Mouse (Mus musculus) hindbrain, embryonic 12.5 days (tissue): Measurements from ENCODE around the gene Cenpm. TPM values are rescaled to one million over a fixed set of nuclear protein-coding genes. Genes with fewer than 3 reads are reported as not detected.
"Not testable (repeated sequence)": the region's sequence is repeated elsewhere in the genome, so short reads cannot be mapped to it uniquely, and the experiment has no call there.

Experiments used
- ATAC-seq: fragments of 200-750 bp; cut with Nextera tagmentation; 2 replicates; pipeline ENCODE4 v1.8.0; 2017; ENCODE audit warnings: moderate TSS enrichment; ENCODE audit not compliant: low FRiP score
- H3K27ac ChIP-seq: fragments of 300-500 bp; sonication (generic); 2 replicates; pipeline ENCODE4 v1.5.1; 2016; ENCODE audit warnings: mild to moderate bottlenecking
- H3K27me3 ChIP-seq: fragments of 300-500 bp; sonication (generic); 2 replicates; pipeline ENCODE4 v1.6.1; 2016; ENCODE audit warnings: mild to moderate bottlenecking
- H3K36me3 ChIP-seq: fragments of 300-500 bp; sonication (generic); 2 replicates; pipeline ENCODE4 v1.6.1; 2016; ENCODE audit warnings: mild to moderate bottlenecking
- H3K4me1 ChIP-seq: fragments of 300-500 bp; sonication (generic); 2 replicates; pipeline ENCODE4 v1.6.1; 2016
- H3K4me2 ChIP-seq: fragments of 300-500 bp; sonication (generic); replicated peaks from 2 replicates; pipeline ENCODE4 v1.6.1; 2016; ENCODE audit warnings: mild to moderate bottlenecking
- H3K4me3 ChIP-seq: fragments of 300-500 bp; sonication (generic); 2 replicates; pipeline ENCODE4 v1.5.1; 2016; ENCODE audit warnings: mild to moderate bottlenecking
- H3K9ac ChIP-seq: fragments of 300-500 bp; sonication (generic); 2 replicates; pipeline ENCODE4 v1.6.1; 2016; ENCODE audit warnings: mild to moderate bottlenecking, moderate library complexity
- H3K9me3 ChIP-seq: fragments of 300-500 bp; sonication (generic); replicated peaks from 2 replicates; pipeline ENCODE4 v1.6.1; 2016; ENCODE audit warnings: mild to moderate bottlenecking
- WGBS: fragments of 180-500 bp; shearing (Covaris S2); methylation state at CpG from one replicate; pipeline ENCODE4 v1.1.7; 2016; 5-methylcytosine and 5-hydroxymethylcytosine counted together
- polyA plus RNA-seq: library from polyadenylated mRNA; unstranded; fragments of >200 nt; fragmentation: Nextera tagmentation; extraction: Ambion mirVana; gene quantifications from 2 replicates; pipeline ENCODE4 v1.2.1, GENCODE M21; 2016

The Cenpm gene
- polyA plus RNA-seq, 1 experiment from 2014 or later, result 51.1 TPM

- H3K4me1 ChIP-seq, result peaks cover 43% of the 10 kb centered on the region
- H3K27me3 ChIP-seq, result peaks cover 23% of the 10 kb centered on the region
- no peaks in the 10 kb centered on the region for H3K9me3 ChIP-seq
- no peak overlapping the region for H3K9ac ChIP-seq
- no peak for ATAC-seq
- no peaks in the 10 kb centered on the region for H3K36me3 ChIP-seq
- WGBS, result 86% methylated on average over 9 of the region's 9 CpGs
- H3K4me2 ChIP-seq, result no peak overlapping the region
- no peak overlapping the region for H3K4me3 ChIP-seq
- peak overlapping the region; percentile 83 for H3K27ac ChIP-seq
Observed at GRCm38 (mm10) chr15:82268783-82269182, 24.2 kb upstream of the Cenpm start.

DNA sequence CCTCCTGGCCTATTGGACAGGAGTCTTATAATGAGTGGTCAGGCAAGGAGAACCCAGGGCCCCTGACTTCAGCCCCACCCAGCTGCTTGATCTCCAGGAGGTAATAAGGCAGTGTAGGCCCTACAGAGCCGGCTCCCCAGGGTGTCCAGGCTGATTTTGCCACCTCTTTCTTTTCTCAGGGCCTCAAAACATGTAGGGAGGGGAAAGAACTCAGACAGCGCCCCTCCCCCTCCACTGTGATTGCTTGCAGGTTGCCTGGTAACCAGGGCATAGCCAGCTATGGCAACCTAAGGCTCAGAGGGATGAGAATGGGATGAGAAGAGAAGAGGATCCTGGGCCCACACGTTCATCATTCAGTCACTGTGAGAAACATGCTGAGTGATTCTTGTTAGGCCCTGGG lies 23.6 kb upstream of the Cenpm start:
- Histone ChIP-seq H3K4me1 (peaks cover 43% of the 10 kb centered on the region), H3K27me3 (peaks cover 17% of the 10 kb centered on the region), H3K27ac (peak overlapping the region; percentile 83), H3K4me3 (no peak overlapping the region), H3K4me2 (no peak overlapping the region), H3K9me3 (no peaks in the 10 kb centered on the region), H3K36me3 (no peaks in the 10 kb centered on the region), H3K9ac (no peak overlapping the region)
- peak; percentile 41 for ATAC-seq
- 7% methylated on average over 3 of the region's 3 CpGs for WGBS

- no peak overlapping the region for H3K9ac ChIP-seq
- ATAC-seq, result no peak
- no peak overlapping the region for H3K4me3 ChIP-seq
- no peaks in the 10 kb centered on the region for H3K36me3 ChIP-seq
- WGBS, result 13% methylated on average over 6 of the region's 6 CpGs
- no peak overlapping the region for H3K4me2 ChIP-seq
- H3K4me1 ChIP-seq, result peaks cover 36% of the 10 kb centered on the region
- peaks cover 6% of the 10 kb centered on the region; the same call in 1 of the 2 replicates for H3K27me3 ChIP-seq
- no peaks in the 10 kb centered on the region for H3K9me3 ChIP-seq
- no peak overlapping the region for H3K27ac ChIP-seq
Observed at GRCm38 (mm10) chr15:82266356-82266755, 21.8 kb upstream of the Cenpm start.

GRCm38 (mm10) chr15:82259510-82259909 lies 15.0 kb upstream of the Cenpm start:
- 12% methylated on average over 16 of the region's 16 CpGs for WGBS
- Histone ChIP-seq H3K27me3 (0 out of 2 replicates have a peak, but pooled peaks cover 5% of the 10 kb centered on the region), H3K9me3 (no peaks in the 10 kb centered on the region), H3K4me2 (no peak overlapping the region), H3K4me3 (no peak overlapping the region), H3K36me3 (no peaks in the 10 kb centered on the region), H3K4me1 (peaks cover 24% of the 10 kb centered on the region), H3K27ac (no peak overlapping the region), H3K9ac (no peak overlapping the region)
- no peak for ATAC-seq

- Histone ChIP-seq H3K9ac (peak overlapping the region; percentile 37; the same call in 1 of the 2 replicates), H3K9me3 (no peaks in the 10 kb centered on the region), H3K36me3 (no peaks in the 10 kb centered on the region), H3K4me1 (peaks cover 24% of the 10 kb centered on the region), H3K27me3 (0 out of 2 replicates have a peak, but pooled peaks cover 5% of the 10 kb centered on the region), H3K4me3 (peak overlapping the region; percentile 33), H3K27ac (peak overlapping the region; percentile 64), H3K4me2 (peak overlapping the region; percentile 48)
- 9% methylated on average over 10 of the region's 10 CpGs for WGBS
- ATAC-seq, result peak; percentile 89
Observed at GRCm38 (mm10) chr15:82255944-82256383, 11.4 kb upstream of the Cenpm start.

DNA sequence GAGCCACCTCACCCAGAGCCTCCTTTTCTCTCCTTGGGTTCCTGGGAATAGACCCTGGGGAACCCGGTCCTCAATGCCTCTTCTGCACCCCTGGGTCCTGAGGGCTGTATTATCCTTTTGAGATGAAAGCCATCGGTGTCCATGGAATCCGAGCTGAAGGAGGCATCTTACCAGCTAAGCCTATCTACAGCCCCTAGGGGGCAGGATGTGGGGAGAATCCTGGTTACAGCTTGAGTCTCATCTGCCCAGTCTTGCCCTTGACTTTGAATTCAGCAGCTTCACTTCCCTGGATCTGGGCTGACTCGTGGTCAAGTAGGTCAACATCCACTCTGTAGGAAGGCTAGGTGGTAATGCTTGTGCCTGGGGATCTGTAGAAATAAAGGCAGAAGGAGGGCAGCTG lies 10.7 kb upstream of the Cenpm start:
- H3K9ac ChIP-seq, result no peak overlapping the region
- no peak for ATAC-seq

DNA sequence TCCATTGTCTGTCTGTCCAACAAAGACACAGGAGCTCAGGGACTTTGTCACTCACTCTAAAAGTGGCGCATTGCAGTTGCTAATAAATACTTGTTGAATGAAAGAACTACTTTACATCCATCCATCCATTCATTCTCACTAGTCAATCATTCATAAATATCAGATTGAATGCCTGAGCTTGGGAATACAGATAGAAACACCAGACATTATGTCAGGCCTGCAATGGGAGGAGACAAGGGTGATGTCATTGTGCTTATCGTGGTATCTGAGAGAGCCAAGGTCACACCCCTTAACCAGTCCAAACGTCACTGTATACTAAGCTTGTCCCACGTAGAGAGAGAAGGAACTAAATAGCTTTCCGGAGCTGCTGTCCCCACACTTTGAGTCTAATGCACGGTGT lies 7.5 kb upstream of the Cenpm start, which contains the start of gene 1500009C09Rik:
Gene 1500009C09Rik, plus strand, starts transcription at position 301 of the 400 bp plus-strand sequence.
- Histone ChIP-seq H3K36me3 (no peaks in the 10 kb centered on the region), H3K4me1 (peaks cover 22% of the 10 kb centered on the region), H3K27me3 (no peaks in the 10 kb centered on the region), H3K9ac (no peak within 1 kb of the TSS), H3K4me3 (no peak within 1 kb of the TSS), H3K9me3 (no peaks in the 10 kb centered on the region), H3K4me2 (no peak within 1 kb of the TSS), H3K27ac (no peak within 1 kb of the TSS)
- no peak for ATAC-seq
- 89% methylated on average over 6 of the region's 6 CpGs for WGBS

More for the DNA sequence above, 10.7 kb upstream of the Cenpm start:
- H3K36me3 ChIP-seq, result no peaks in the 10 kb centered on the region
- no peaks in the 10 kb centered on the region for H3K9me3 ChIP-seq
- peaks cover 24% of the 10 kb centered on the region for H3K4me1 ChIP-seq
- H3K27me3 ChIP-seq, result 0 out of 2 replicates have a peak, but pooled peaks cover under 1% of the 10 kb centered on the region
- WGBS, result 41% methylated on average over 4 of the region's 4 CpGs
- H3K27ac ChIP-seq, result peak overlapping the region; percentile 64; the same call in 1 of the 2 replicates
- peak overlapping the region; percentile 33; the same call in 1 of the 2 replicates for H3K4me3 ChIP-seq
- H3K4me2 ChIP-seq, result peak overlapping the region; percentile 48

DNA sequence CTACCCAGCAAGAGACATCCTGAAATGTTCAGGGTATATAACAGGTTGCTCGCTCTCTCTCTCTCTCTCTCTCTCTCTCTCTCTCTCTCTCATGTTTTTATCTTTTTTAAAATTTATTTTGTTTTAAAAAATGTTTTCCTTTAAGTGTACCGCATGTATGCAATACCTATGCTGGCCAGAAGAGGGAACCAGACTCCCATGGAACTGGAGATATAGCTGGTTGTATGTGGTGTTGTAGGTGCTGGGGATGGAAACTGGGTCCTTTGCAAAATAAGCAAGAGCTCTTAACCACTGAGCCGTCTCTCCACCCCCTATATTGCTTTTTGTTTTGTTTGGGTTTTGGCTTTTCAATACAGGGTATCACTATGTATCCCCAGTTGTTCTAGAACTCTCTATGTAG lies 7.0 kb upstream of the Cenpm start:
- Histone ChIP-seq H3K27ac (no peak overlapping the region), H3K9me3 (no peaks in the 10 kb centered on the region), H3K36me3 (no peaks in the 10 kb centered on the region), H3K4me3 (no peak overlapping the region), H3K9ac (no peak overlapping the region), H3K4me1 (peaks cover 17% of the 10 kb centered on the region), H3K4me2 (no peak overlapping the region), H3K27me3 (no peaks in the 10 kb centered on the region)
- over 99% methylated on average over 3 of the region's 3 CpGs for WGBS
- no peak for ATAC-seq

DNA sequence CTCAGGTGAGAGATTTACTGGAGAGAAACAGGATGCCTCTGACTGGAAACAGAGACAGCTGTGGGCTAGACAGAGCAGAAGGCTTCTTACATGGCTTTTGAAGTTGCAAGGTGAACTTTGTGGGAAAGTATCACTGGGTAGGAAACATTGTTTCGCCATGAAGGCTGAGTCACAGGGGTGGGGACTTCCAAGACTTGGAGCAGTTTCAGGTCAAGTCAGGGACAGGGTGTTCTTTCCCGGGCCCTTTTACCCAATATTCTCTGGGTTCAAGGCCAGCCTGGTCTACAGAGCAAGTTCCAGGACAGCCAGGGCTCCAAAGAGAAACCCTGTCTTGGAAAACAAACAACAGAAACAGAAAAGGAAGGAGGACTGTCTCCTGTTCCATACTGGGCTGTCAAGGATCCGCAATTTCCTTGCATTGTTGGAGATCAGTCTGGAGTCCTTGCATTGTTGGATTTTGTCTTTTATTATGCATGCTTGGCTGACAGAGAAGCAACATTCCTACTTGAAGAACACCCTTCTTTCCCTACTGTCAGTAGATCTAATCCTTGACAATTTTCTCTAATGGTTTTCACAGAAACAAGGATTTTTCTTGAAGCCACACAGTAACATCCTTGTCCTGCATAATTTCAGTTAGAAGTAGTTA lies 2.7 kb upstream of the Cenpm start:
- Histone ChIP-seq H3K9me3 (no peaks in the 10 kb centered on the region), H3K27ac (no peak overlapping the region), H3K27me3 (no peaks in the 10 kb centered on the region), H3K4me3 (no peak overlapping the region), H3K4me1 (peaks cover 6% of the 10 kb centered on the region), H3K4me2 (no peak overlapping the region), H3K36me3 (no peaks in the 10 kb centered on the region), H3K9ac (no peak overlapping the region)
- WGBS, result 84% methylated on average over 3 of the region's 3 CpGs
- no peak for ATAC-seq

- H3K4me2 ChIP-seq, result peak overlapping the region; percentile 69
- not testable (repeated sequence) for ATAC-seq, H3K36me3 ChIP-seq, H3K4me1 ChIP-seq, H3K9me3 ChIP-seq, H3K27me3 ChIP-seq
- peak overlapping the region; percentile 66 for H3K27ac ChIP-seq
- WGBS, result 22% methylated on average over 9 of the region's 9 CpGs
- H3K4me3 ChIP-seq, result peak overlapping the region; percentile 56
- H3K9ac ChIP-seq, result peak overlapping the region; percentile 55; the same call in 1 of the 2 replicates
Observed at GRCm38 (mm10) chr15:82244805-82245161, 235 bp upstream of the Cenpm start.

- Histone ChIP-seq H3K27ac (peak overlapping the region; percentile 66; the same call in 1 of the 2 replicates), H3K4me1 (peaks cover 6% of the 10 kb centered on the region), H3K27me3 (no peaks in the 10 kb centered on the region), H3K36me3 (no peaks in the 10 kb centered on the region), H3K4me3 (peak overlapping the region; percentile 56), H3K4me2 (peak overlapping the region; percentile 69), H3K9ac (peak overlapping the region; percentile 55), H3K9me3 (no peaks in the 10 kb centered on the region)
- no peak for ATAC-seq
- 7% methylated on average over 12 of the region's 12 CpGs for WGBS
Observed at GRCm38 (mm10) chr15:82243742-82244114, 820 bp downstream of the Cenpm start.

DNA sequence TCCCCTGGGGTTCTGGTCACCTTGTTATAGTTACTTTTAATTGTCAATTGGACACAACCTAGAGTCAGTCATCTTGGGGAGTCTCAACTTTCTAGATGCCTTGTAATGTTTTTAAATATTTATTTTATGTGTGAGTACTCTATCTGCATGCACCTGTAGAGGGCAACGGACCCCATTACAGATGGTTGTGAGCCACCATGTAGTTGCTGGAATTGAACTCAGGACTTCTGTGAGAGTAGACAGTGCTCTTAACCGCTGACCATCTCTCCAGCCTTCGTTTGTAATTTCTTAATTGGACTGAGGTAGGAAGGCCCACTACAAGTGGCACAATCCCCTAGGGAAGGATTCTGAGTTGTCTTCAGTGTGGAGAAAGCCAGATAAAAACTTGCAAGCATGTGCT lies 1.2 kb downstream of the Cenpm start:
- Histone ChIP-seq H3K4me1 (peaks cover 6% of the 10 kb centered on the region), H3K9me3 (no peaks in the 10 kb centered on the region), H3K27me3 (no peaks in the 10 kb centered on the region), H3K4me3 (peak overlapping the region; percentile 56), H3K4me2 (peak overlapping the region; percentile 69), H3K27ac (no peak overlapping the region), H3K9ac (peak overlapping the region; percentile 55; the same call in 1 of the 2 replicates), H3K36me3 (no peaks in the 10 kb centered on the region)
- WGBS, result 82% methylated on average over 3 of the region's 3 CpGs
- ATAC-seq, result no peak

- Histone ChIP-seq H3K4me2 (no peak overlapping the region), H3K27ac (no peak overlapping the region), H3K27me3 (no peaks in the 10 kb centered on the region), H3K9me3 (no peaks in the 10 kb centered on the region), H3K4me3 (no peak overlapping the region), H3K4me1 (no peaks in the 10 kb centered on the region), H3K9ac (no peak overlapping the region), H3K36me3 (peaks cover 5% of the 10 kb centered on the region; the same call in 1 of the 2 replicates)
- peak; percentile 56 for ATAC-seq
- WGBS, result 27% methylated on average over 5 of the region's 5 CpGs
Observed at GRCm38 (mm10) chr15:82236565-82236964, 8.0 kb downstream of the Cenpm start.
